Mouse (Mus musculus) liver, embryonic 13.5 days (tissue): ENCODE data around the gene Tep1. TPM values are rescaled to one million over a fixed set of nuclear protein-coding genes. Genes with fewer than 3 reads are reported as not detected.
A peak's percentile ranks its signal among the peaks of the same experiment; 100 is the strongest.
"Not testable (repeated sequence)": the region's sequence is repeated elsewhere in the genome, so short reads cannot be mapped to it uniquely, and the experiment has no call there.

Experiments
- ATAC-seq: fragments of 200-750 bp; cut with Nextera tagmentation; 2 replicates; pipeline ENCODE4 v1.8.0; 2017; ENCODE audit warnings: low read depth, mild to moderate bottlenecking, moderate number of reproducible peaks, moderate library complexity
- DNase-seq: peaks from one replicate; pipeline ENCODE4 v3.0.0; 2022
- H3K27ac ChIP-seq: fragments of 300-500 bp; sonication (generic); 2 replicates; pipeline ENCODE4 v1.5.1; 2015; ENCODE audit warnings: moderate library complexity, mild to moderate bottlenecking, inconsistent platforms
- H3K27me3 ChIP-seq: fragments of 300-500 bp; sonication (generic); 2 replicates; pipeline ENCODE4 v1.6.1; 2015; ENCODE audit warnings: mild to moderate bottlenecking, inconsistent platforms
- H3K36me3 ChIP-seq: fragments of 300-500 bp; sonication (generic); 2 replicates; pipeline ENCODE4 v1.6.1; 2015; ENCODE audit warnings: mild to moderate bottlenecking, inconsistent platforms
- H3K4me1 ChIP-seq: fragments of 300-500 bp; sonication (generic); replicated peaks from 2 replicates; pipeline ENCODE4 v1.6.1; 2015; ENCODE audit warnings: inconsistent platforms
- H3K4me2 ChIP-seq: fragments of 300-500 bp; sonication (generic); 2 replicates; pipeline ENCODE4 v1.6.1; 2015; ENCODE audit warnings: inconsistent platforms, mild to moderate bottlenecking, moderate library complexity
- H3K4me3 ChIP-seq: fragments of 300-500 bp; sonication (generic); replicated peaks from 2 replicates; pipeline ENCODE4 v1.5.1; 2015; ENCODE audit warnings: mild to moderate bottlenecking, inconsistent platforms
- H3K9ac ChIP-seq: fragments of 300-500 bp; sonication (generic); 2 replicates; pipeline ENCODE4 v1.6.1; 2015; ENCODE audit warnings: mild to moderate bottlenecking, inconsistent platforms
- H3K9me3 ChIP-seq: fragments of 300-500 bp; sonication (generic); replicated peaks from 2 replicates; pipeline ENCODE4 v1.6.1; 2016; ENCODE audit warnings: inconsistent platforms
- WGBS: fragments of 180-500 bp; shearing (Covaris S2); methylation state at CpG from one replicate; pipeline ENCODE4 v1.1.7; 2015; ENCODE audit not compliant: insufficient replicate concordance; 5-methylcytosine and 5-hydroxymethylcytosine counted together
- polyA plus RNA-seq: library from polyadenylated mRNA; unstranded; fragments of >200 nt; fragmentation: Nextera tagmentation; extraction: Ambion mirVana; gene quantifications from 2 replicates; pipeline ENCODE4 v1.2.1, GENCODE M21; 2015

Tep1 gene
- polyA plus RNA-seq, 1 experiment from 2014 or later = 2.5 TPM

- Histone ChIP-seq H3K4me2 (peak within 1 kb of the TSS; percentile 71), H3K9me3 (no peaks in the 10 kb centered on the region), H3K27me3 (no peaks in the 10 kb centered on the region), H3K9ac (peak within 1 kb of the TSS; percentile 73), H3K36me3 (peaks cover 25% of the 10 kb centered on the region), H3K4me3 (peak within 1 kb of the TSS; percentile 58), H3K4me1 (peaks cover 25% of the 10 kb centered on the region), H3K27ac (peak within 1 kb of the TSS; percentile 89)
- peak; percentile 99 for ATAC-seq
- under 1% methylated on average over 42 of the region's 42 CpGs for WGBS
- DNase-seq = peak; percentile 83
Observed at GRCm38 (mm10) chr14:50807487-50808072, 62.8 kb downstream of the Tep1 start, which contains the start of the genes Ccnb1ip1 and Parp2. Gene Ccnb1ip1 (minus strand): TSS chr14:50807732. Gene Parp2 (plus strand): TSS chr14:50807841.

GRCm38 (mm10) chr14:50806469-50806868, 63.9 kb downstream of the Tep1 start:
- not testable (repeated sequence) for H3K27me3 ChIP-seq, ATAC-seq, H3K9me3 ChIP-seq, DNase-seq
- WGBS = 71% methylated on average over 5 of the region's 5 CpGs
- peak overlapping the region; percentile 89 for H3K27ac ChIP-seq
- peaks cover 15% of the 10 kb centered on the region for H3K36me3 ChIP-seq
- H3K4me2 ChIP-seq = peak overlapping the region; percentile 71
- H3K9ac ChIP-seq = peak overlapping the region; percentile 73
- peak overlapping the region; percentile 58; the same call in 1 of the 2 replicates for H3K4me3 ChIP-seq
- peaks cover 29% of the 10 kb centered on the region for H3K4me1 ChIP-seq

GRCm38 (mm10) chr14:50804683-50805082, 65.7 kb downstream of the Tep1 start:
- Histone ChIP-seq H3K4me2 (no peak overlapping the region), H3K9me3 (no peaks in the 10 kb centered on the region), H3K27me3 (no peaks in the 10 kb centered on the region), H3K27ac (no peak overlapping the region), H3K36me3 (no peaks in the 10 kb centered on the region), H3K4me1 (peaks cover 29% of the 10 kb centered on the region), H3K4me3 (no peak overlapping the region), H3K9ac (no peak overlapping the region)
- 60% methylated on average over 13 of the region's 13 CpGs for WGBS
- DNase-seq (no peak), ATAC-seq (no peak)

- Histone ChIP-seq H3K9ac (no peak overlapping the region), H3K36me3 (no peaks in the 10 kb centered on the region), H3K4me2 (no peak overlapping the region), H3K4me3 (no peak overlapping the region), H3K4me1 (peaks cover 25% of the 10 kb centered on the region), H3K9me3 (no peaks in the 10 kb centered on the region), H3K27me3 (no peaks in the 10 kb centered on the region), H3K27ac (no peak overlapping the region)
- 44% methylated on average over 4 of the region's 4 CpGs for WGBS
- no peak for ATAC-seq
- DNase-seq = no peak
Observed at GRCm38 (mm10) chr14:50802843-50803562, 67.4 kb downstream of the Tep1 start.

- Histone ChIP-seq H3K27me3 (no peaks in the 10 kb centered on the region), H3K9me3 (no peaks in the 10 kb centered on the region), H3K4me1 (peaks cover 25% of the 10 kb centered on the region), H3K36me3 (no peaks in the 10 kb centered on the region), H3K9ac (no peak overlapping the region), H3K27ac (no peak overlapping the region), H3K4me2 (no peak overlapping the region), H3K4me3 (no peak overlapping the region)
- no peak for ATAC-seq
- WGBS = 81% methylated on average over 6 of the region's 6 CpGs
- no peak for DNase-seq
Observed at GRCm38 (mm10) chr14:50802441-50802840, 67.9 kb downstream of the Tep1 start.

GRCm38 (mm10) chr14:50799502-50800259, 70.7 kb downstream of the Tep1 start:
- Histone ChIP-seq H3K27me3 (no peaks in the 10 kb centered on the region), H3K4me3 (no peak overlapping the region), H3K9ac (no peak overlapping the region), H3K4me2 (no peak overlapping the region), H3K36me3 (no peaks in the 10 kb centered on the region), H3K4me1 (peaks cover 17% of the 10 kb centered on the region), H3K27ac (no peak overlapping the region), H3K9me3 (no peaks in the 10 kb centered on the region)
- WGBS = 6% methylated on average over 3 of the region's 3 CpGs
- DNase-seq (no peak), ATAC-seq (no peak)

GRCm38 (mm10) chr14:50798512-50798911, 71.8 kb downstream of the Tep1 start:
- H3K4me1 ChIP-seq = peaks cover 14% of the 10 kb centered on the region
- no peak for DNase-seq
- H3K9me3 ChIP-seq = no peaks in the 10 kb centered on the region
- 47% methylated on average over 2 of the region's 2 CpGs for WGBS
- no peaks in the 10 kb centered on the region for H3K36me3 ChIP-seq
- H3K4me2 ChIP-seq = no peak overlapping the region
- H3K27me3 ChIP-seq = no peaks in the 10 kb centered on the region
- H3K4me3 ChIP-seq = no peak overlapping the region
- H3K9ac ChIP-seq = no peak overlapping the region
- no peak for ATAC-seq
- H3K27ac ChIP-seq = no peak overlapping the region

- Histone ChIP-seq H3K27ac (no peak overlapping the region), H3K9me3 (no peaks in the 10 kb centered on the region), H3K4me3 (no peak overlapping the region), H3K36me3 (no peaks in the 10 kb centered on the region), H3K4me2 (no peak overlapping the region), H3K4me1 (no peaks in the 10 kb centered on the region), H3K9ac (no peak overlapping the region), H3K27me3 (no peaks in the 10 kb centered on the region)
- ATAC-seq (no peak), DNase-seq (no peak)
- WGBS = 58% methylated on average over 1 of the region's 1 CpGs
Observed at GRCm38 (mm10) chr14:50796464-50796863, 73.9 kb downstream of the Tep1 start.

GRCm38 (mm10) chr14:50795965-50796364, 74.4 kb downstream of the Tep1 start:
- no peak overlapping the region for H3K4me3 ChIP-seq
- no peak overlapping the region for H3K27ac ChIP-seq
- DNase-seq (no peak), ATAC-seq (no peak)
- H3K4me2 ChIP-seq = no peak overlapping the region
- no peak overlapping the region for H3K9ac ChIP-seq
- no peaks in the 10 kb centered on the region for H3K36me3 ChIP-seq
- 64% methylated on average over 4 of the region's 4 CpGs for WGBS
- H3K9me3 ChIP-seq = no peaks in the 10 kb centered on the region
- H3K27me3 ChIP-seq = no peaks in the 10 kb centered on the region
- no peaks in the 10 kb centered on the region for H3K4me1 ChIP-seq

- ATAC-seq (no peak), DNase-seq (peak; percentile 46)
- 84% methylated on average over 24 of the region's 24 CpGs for WGBS
- Histone ChIP-seq H3K4me2 (no peak overlapping the region), H3K36me3 (no peaks in the 10 kb centered on the region), H3K27me3 (no peaks in the 10 kb centered on the region), H3K27ac (no peak overlapping the region), H3K9ac (no peak overlapping the region), H3K4me3 (no peak overlapping the region), H3K4me1 (no peaks in the 10 kb centered on the region), H3K9me3 (no peaks in the 10 kb centered on the region)
Observed at GRCm38 (mm10) chr14:50795261-50795935, 75.0 kb downstream of the Tep1 start.

GRCm38 (mm10) chr14:50788157-50788556, 82.2 kb downstream of the Tep1 start:
- Histone ChIP-seq H3K9me3 (no peaks in the 10 kb centered on the region), H3K9ac (no peak overlapping the region), H3K4me2 (no peak overlapping the region), H3K27ac (no peak overlapping the region), H3K4me3 (no peak overlapping the region), H3K4me1 (peaks cover 11% of the 10 kb centered on the region), H3K36me3 (no peaks in the 10 kb centered on the region), H3K27me3 (no peaks in the 10 kb centered on the region)
- DNase-seq = no peak
- ATAC-seq = no peak
- 17% methylated on average over 2 of the region's 2 CpGs for WGBS
